Mouse (Mus musculus) cerebellum, adult 2 months (tissue): ENCODE data around the gene Scfd2.

Experiments
- CTCF ChIP-seq: fragments of 200-500 bp; IDR thresholded peaks from 2 replicates; pipeline ENCODE4 v1.5.1; 2011; ENCODE audit warnings: low read depth, mild to moderate bottlenecking, control low read depth, low read length, moderate library complexity, borderline replicate concordance; ENCODE audit not compliant: insufficient read depth
- POLR2A ChIP-seq: fragments of 200-500 bp; IDR thresholded peaks from 2 replicates; pipeline ENCODE4 v1.6.1; 2011; ENCODE audit warnings: low read length, control low read depth, borderline replicate concordance; ENCODE audit not compliant: insufficient read depth

DNA sequence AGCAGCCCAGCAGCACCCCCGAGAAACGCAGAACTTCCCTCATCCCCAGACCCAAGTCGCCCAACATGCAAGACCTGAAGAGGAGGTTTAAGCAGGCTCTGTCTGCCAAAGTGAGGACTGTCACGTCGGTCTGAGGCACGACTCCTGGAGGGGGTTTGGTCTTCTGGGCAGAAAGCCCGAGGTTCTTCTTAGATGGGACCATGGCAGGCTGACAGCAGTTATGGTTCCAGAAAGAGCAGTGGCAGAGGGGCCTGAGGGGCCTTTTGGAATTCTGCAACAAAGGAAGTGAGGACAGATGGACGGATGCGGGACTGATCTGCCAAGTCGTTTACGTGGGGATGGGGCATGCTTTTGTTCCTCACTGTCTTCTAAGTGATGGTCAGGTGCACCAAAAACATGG lies 333.1 kb downstream of the Scfd2 start:
- no peak for TF ChIP-seq CTCF
- no peak for TF ChIP-seq POLR2A
